Mouse (Mus musculus): Measurements from ENCODE around the gene H2afx. TPM values are rescaled to one million over a fixed set of nuclear protein-coding genes. Genes with fewer than 3 reads are reported as not detected.
"Not testable (repeated sequence)": the region's sequence is repeated elsewhere in the genome, so short reads cannot be mapped to it uniquely, and the experiment has no call there.

The H2afx gene
- total RNA-seq, 2 experiments from 2014 or later = 146 to 165 TPM

GRCm38 (mm10) chr9:44337436-44338169 is 3.1 kb downstream of the H2afx start:
- DNase-seq (ENCODE audit: low spot score in 2 of 2) = no peak

- DNase-seq (ENCODE audit: low spot score in 2 of 2) = no peak
These were observed 4.1 kb downstream of the H2afx start for GRCm38 (mm10) chr9:44338574-44338973.

GRCm38 (mm10) chr9:44341487-44341886 is 7.0 kb downstream of the H2afx start:
- DNase-seq (ENCODE audit: low spot score in 2 of 2) = no peak

GRCm38 (mm10) chr9:44342173-44342572 is 7.7 kb downstream of the H2afx start:
- no peak for DNase-seq (ENCODE audit: low spot score in 2 of 2)

- DNase-seq (ENCODE audit: low spot score in 2 of 2) = no peak
These were observed 8.1 kb downstream of the H2afx start for GRCm38 (mm10) chr9:44342605-44343004.

GRCm38 (mm10) chr9:44343290-44343689 is 8.8 kb downstream of the H2afx start:
- no peak for DNase-seq (ENCODE audit: low spot score in 2 of 2)

GRCm38 (mm10) chr9:44343781-44344421 is 9.4 kb downstream of the H2afx start, which contains the start of gene Hmbs:
Gene Hmbs (minus strand): TSS chr9:44344228.
- peak; percentile 71 to 86 for DNase-seq (ENCODE audit: low spot score in 2 of 2)

GRCm38 (mm10) chr9:44345570-44346433 is 11.3 kb downstream of the H2afx start:
- DNase-seq (ENCODE audit: low spot score in 2 of 2) = no peak

- no peak for DNase-seq (ENCODE audit: low spot score in 2 of 2)
These were observed 12.7 kb downstream of the H2afx start for GRCm38 (mm10) chr9:44347166-44347565.

GRCm38 (mm10) chr9:44347621-44348020 is 13.1 kb downstream of the H2afx start:
- no peak for DNase-seq (ENCODE audit: low spot score in 2 of 2)

- DNase-seq (ENCODE audit: low spot score in 2 of 2) = no peak
These were observed 14.1 kb downstream of the H2afx start for GRCm38 (mm10) chr9:44348546-44348945.

GRCm38 (mm10) chr9:44351396-44351795 is 16.9 kb downstream of the H2afx start:
- DNase-seq (ENCODE audit: low spot score in 2 of 2) = no peak

- DNase-seq (ENCODE audit: low spot score in 2 of 2) = no peak
These were observed 17.8 kb downstream of the H2afx start for GRCm38 (mm10) chr9:44352337-44352736.

GRCm38 (mm10) chr9:44353142-44353541 is 18.6 kb downstream of the H2afx start:
- no peak for DNase-seq (ENCODE audit: low spot score in 2 of 2)

- no peak for DNase-seq (ENCODE audit: low spot score in 2 of 2)
These were observed 22.7 kb downstream of the H2afx start for GRCm38 (mm10) chr9:44357207-44357606.

GRCm38 (mm10) chr9:44361190-44361917 is 26.9 kb downstream of the H2afx start, which contains the start of gene Vps11:
Gene Vps11 (minus strand): TSS chr9:44361670.
- DNase-seq (ENCODE audit: low spot score in 2 of 2) = peak; percentile 90 to 93

- not testable (repeated sequence) for DNase-seq (ENCODE audit: low spot score in 2 of 2)
These were observed 27.4 kb downstream of the H2afx start for GRCm38 (mm10) chr9:44361931-44362330.

GRCm38 (mm10) chr9:44364480-44364879 is 30.0 kb downstream of the H2afx start:
- no peak for DNase-seq (ENCODE audit: low spot score in 2 of 2)

- DNase-seq (ENCODE audit: low spot score in 2 of 2) = no peak
These were observed 38.9 kb downstream of the H2afx start for GRCm38 (mm10) chr9:44373386-44373785.

GRCm38 (mm10) chr9:44376141-44376540 is 41.6 kb downstream of the H2afx start:
- no peak for DNase-seq (ENCODE audit: low spot score in 2 of 2)

- DNase-seq (ENCODE audit: low spot score in 2 of 2) = not testable (repeated sequence)
These were observed 42.8 kb downstream of the H2afx start for GRCm38 (mm10) chr9:44377335-44377734.
